Mouse (Mus musculus): ENCODE data around the gene Pdzd2. TPM values are rescaled to one million over a fixed set of nuclear protein-coding genes. Genes with fewer than 3 reads are reported as not detected.

Gene Pdzd2
- polyA plus RNA-seq, 1 experiment, result 9.3 TPM

DNA sequence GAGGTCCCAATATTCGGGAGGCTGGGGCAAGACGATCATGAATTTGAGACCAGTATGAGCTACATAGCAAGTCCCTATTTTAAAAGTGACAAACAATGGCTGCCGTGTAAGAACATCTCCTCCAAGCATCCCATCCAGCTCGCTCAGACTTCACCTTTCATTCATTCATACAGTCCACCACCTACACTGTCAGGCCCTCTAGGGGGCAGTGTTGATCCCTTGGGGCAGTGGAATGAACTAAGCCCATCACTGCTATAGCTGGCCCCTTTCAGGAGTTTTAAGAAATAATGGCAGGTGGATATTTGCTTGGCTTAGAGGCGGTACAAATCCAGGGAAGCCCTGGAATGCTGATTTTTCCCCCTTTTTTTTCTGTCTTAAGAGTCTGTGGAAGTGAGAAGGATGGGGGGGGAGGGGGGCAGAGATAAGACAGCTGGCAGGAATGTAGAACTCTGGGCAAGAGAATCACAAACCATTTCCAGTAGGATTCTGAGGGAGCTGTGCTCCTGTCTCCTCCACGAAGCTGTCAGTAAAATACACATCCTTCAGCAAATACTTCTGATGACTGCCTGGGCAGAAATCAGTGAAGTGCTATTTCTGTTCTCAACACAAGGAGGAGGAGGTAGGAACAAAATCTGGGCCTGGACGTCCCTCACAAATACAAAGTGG, 49.9 kb downstream of the Pdzd2 start:
- Histone ChIP-seq H3K27ac (ENCODE audit: control insufficient read depth, insufficient read depth, low read depth, low read length) (no peak overlapping the region), H3K27me3 (ENCODE audit: control insufficient read depth, insufficient read depth, low read length) (no peaks in the 10 kb centered on the region), H3K36me3 (ENCODE audit: control insufficient read depth, insufficient read depth, low read length) (no peaks in the 10 kb centered on the region), H3K4me1 (ENCODE audit: control insufficient read depth, insufficient read depth, low read length) (no peaks in the 10 kb centered on the region), H3K4me3 (ENCODE audit: control insufficient read depth, low read depth, low read length) (no peak overlapping the region)
- TF ChIP-seq CTCF (IDR thresholded peaks at IDR 0.05; ENCODE audit: control insufficient read depth, insufficient read depth, insufficient replicate concordance, low read depth, low read length) (peak; percentile 10; the same call in 1 of the 2 replicates), POLR2A (IDR thresholded peaks at IDR 0.05; ENCODE audit: control insufficient read depth, low read depth, low read length) (no peak)

DNA sequence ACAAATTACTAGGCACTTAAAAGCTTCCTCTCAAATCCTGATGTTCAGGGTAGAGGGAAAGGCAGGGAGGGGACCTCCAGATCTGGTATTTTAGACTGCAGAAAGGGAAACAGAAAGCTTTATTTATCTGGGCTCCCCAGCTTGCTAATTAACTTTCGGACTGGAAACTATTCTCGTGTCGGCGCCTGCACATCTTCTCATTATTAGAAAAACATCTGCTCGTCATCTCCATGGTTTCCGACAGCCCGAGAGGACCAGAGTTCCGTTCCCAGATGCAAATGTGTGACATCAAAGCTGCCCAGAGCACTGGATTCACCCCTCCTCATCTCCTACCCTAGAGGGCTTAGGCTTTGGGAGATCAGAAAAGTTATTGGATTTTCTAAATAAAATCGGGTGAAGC, 57.2 kb downstream of the Pdzd2 start:
- no peak overlapping the region for H3K27ac ChIP-seq (ENCODE audit: control insufficient read depth, insufficient read depth, low read depth, low read length)
- TF ChIP-seq CTCF (IDR thresholded peaks at IDR 0.05; ENCODE audit: control insufficient read depth, insufficient read depth, insufficient replicate concordance, low read depth, low read length) (no peak), POLR2A (IDR thresholded peaks at IDR 0.05; ENCODE audit: control insufficient read depth, low read depth, low read length) (no peak)
- no peaks in the 10 kb centered on the region for H3K4me1 ChIP-seq (ENCODE audit: control insufficient read depth, insufficient read depth, low read length)

DNA sequence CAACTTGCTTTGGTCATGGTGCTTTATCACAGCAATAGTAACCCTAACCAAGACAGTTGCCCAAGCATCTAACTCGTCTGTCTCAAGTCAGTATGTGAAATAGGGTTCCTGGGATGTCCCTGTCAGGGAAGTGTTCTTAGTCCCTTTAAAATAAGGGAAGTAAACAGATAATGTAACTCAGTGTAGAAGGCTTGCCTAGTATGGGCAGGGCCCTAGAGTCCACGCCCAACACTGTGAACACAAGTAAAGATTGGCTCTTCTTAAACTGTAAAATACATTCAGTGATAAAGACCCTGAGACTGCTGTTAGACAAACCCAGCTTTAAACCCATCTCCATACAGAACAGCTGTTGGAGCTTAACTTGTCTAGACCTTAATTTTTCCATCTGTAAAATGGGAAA, 57.8 kb downstream of the Pdzd2 start:
- H3K27me3 ChIP-seq (ENCODE audit: control insufficient read depth, insufficient read depth, low read length), result no peaks in the 10 kb centered on the region
- H3K36me3 ChIP-seq (ENCODE audit: control insufficient read depth, insufficient read depth, low read length), result no peaks in the 10 kb centered on the region
- no peak for TF ChIP-seq POLR2A (IDR thresholded peaks at IDR 0.05; ENCODE audit: control insufficient read depth, low read depth, low read length)
- TF ChIP-seq CTCF (IDR thresholded peaks at IDR 0.05; ENCODE audit: control insufficient read depth, insufficient read depth, insufficient replicate concordance, low read depth, low read length), result no peak
- no peaks in the 10 kb centered on the region for H3K4me1 ChIP-seq (ENCODE audit: control insufficient read depth, insufficient read depth, low read length)
- no peak overlapping the region for H3K27ac ChIP-seq (ENCODE audit: control insufficient read depth, insufficient read depth, low read depth, low read length)
- no peak overlapping the region for H3K4me3 ChIP-seq (ENCODE audit: control insufficient read depth, low read depth, low read length)

More for the DNA sequence above, 57.2 kb downstream of the Pdzd2 start:
- Histone ChIP-seq H3K36me3 (ENCODE audit: control insufficient read depth, insufficient read depth, low read length) (no peaks in the 10 kb centered on the region), H3K27me3 (ENCODE audit: control insufficient read depth, insufficient read depth, low read length) (no peaks in the 10 kb centered on the region), H3K4me3 (ENCODE audit: control insufficient read depth, low read depth, low read length) (no peak overlapping the region)

DNA sequence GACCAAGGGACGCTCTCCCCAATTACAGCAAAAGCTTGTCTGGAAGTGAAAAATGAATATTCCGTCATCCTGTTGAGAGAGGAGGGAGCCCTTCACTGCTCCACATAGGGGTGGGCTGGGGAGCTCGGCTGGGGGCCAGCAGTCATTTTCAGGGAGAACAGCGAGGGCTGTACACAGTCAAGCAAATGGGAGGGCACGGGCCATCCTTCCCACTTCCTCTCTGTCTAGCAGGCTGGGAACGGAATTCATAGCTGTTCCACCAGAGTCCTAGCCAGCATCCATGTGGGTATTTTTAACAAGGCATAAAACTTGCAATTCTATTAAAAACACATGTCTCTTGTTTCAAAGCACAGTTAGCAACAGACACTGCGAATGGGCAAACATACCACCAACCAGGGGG, 59.0 kb downstream of the Pdzd2 start:
- Histone ChIP-seq H3K27ac (ENCODE audit: control insufficient read depth, insufficient read depth, low read depth, low read length) (no peak overlapping the region), H3K36me3 (ENCODE audit: control insufficient read depth, insufficient read depth, low read length) (no peaks in the 10 kb centered on the region), H3K27me3 (ENCODE audit: control insufficient read depth, insufficient read depth, low read length) (no peaks in the 10 kb centered on the region), H3K4me3 (ENCODE audit: control insufficient read depth, low read depth, low read length) (no peak overlapping the region), H3K4me1 (ENCODE audit: control insufficient read depth, insufficient read depth, low read length) (no peaks in the 10 kb centered on the region)
- TF ChIP-seq CTCF (IDR thresholded peaks at IDR 0.05; ENCODE audit: control insufficient read depth, insufficient read depth, insufficient replicate concordance, low read depth, low read length), result no peak
- TF ChIP-seq POLR2A (IDR thresholded peaks at IDR 0.05; ENCODE audit: control insufficient read depth, low read depth, low read length), result no peak

DNA sequence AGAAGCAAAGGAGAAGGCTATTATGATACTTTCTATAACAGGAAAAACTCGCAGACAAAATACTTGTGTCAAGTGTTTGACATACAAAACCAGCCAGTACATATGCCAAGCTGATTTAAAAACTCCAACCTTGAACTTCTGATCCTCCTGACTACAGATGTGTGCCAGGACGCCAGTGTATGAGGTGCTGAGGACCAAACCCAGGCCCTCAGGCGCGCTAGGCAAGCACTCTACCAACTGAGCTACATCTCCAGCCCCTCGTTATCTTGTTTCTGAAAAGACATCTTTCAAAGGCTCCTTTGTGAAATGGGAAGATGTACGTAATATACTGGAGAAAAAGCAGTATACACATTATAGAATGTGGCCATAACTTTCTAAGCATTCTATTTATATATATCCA, 59.7 kb downstream of the Pdzd2 start:
- Histone ChIP-seq H3K36me3 (ENCODE audit: control insufficient read depth, insufficient read depth, low read length) (no peaks in the 10 kb centered on the region), H3K4me1 (ENCODE audit: control insufficient read depth, insufficient read depth, low read length) (no peaks in the 10 kb centered on the region), H3K27ac (ENCODE audit: control insufficient read depth, insufficient read depth, low read depth, low read length) (no peak overlapping the region), H3K27me3 (ENCODE audit: control insufficient read depth, insufficient read depth, low read length) (no peaks in the 10 kb centered on the region), H3K4me3 (ENCODE audit: control insufficient read depth, low read depth, low read length) (no peak overlapping the region)
- TF ChIP-seq POLR2A (IDR thresholded peaks at IDR 0.05; ENCODE audit: control insufficient read depth, low read depth, low read length) (no peak), CTCF (IDR thresholded peaks at IDR 0.05; ENCODE audit: control insufficient read depth, insufficient read depth, insufficient replicate concordance, low read depth, low read length) (no peak)

DNA sequence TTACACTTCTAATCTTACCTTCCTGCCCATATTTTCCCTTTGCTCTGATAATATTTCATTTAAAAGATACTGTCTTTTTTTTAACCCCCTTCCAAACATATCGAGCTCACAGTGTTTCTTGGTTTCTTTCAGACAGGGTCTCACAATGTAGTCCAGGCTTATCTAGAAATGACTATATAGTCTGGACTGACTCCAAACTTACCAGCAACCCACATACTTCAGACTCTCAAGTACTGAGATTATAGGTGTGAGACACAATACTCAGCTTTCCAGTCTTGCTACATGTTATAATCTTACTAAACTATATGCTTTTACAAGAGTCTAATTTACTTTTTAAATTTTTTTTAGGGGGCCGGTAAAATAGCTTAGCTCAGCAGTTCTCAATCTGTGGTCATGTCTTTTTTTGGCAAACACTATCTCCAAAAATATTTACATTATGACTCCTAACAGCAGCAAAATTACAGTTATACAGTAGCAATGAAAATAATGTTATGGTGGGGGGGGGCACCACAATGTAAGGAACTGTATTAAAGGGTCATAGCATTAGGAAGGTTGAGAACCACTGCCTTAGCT, 61.1 kb downstream of the Pdzd2 start:
- no peak overlapping the region for H3K4me3 ChIP-seq (ENCODE audit: control insufficient read depth, low read depth, low read length)
- no peaks in the 10 kb centered on the region for H3K27me3 ChIP-seq (ENCODE audit: control insufficient read depth, insufficient read depth, low read length)
- TF ChIP-seq CTCF (IDR thresholded peaks at IDR 0.05; ENCODE audit: control insufficient read depth, insufficient read depth, insufficient replicate concordance, low read depth, low read length) (no peak), POLR2A (IDR thresholded peaks at IDR 0.05; ENCODE audit: control insufficient read depth, low read depth, low read length) (no peak)
- H3K4me1 ChIP-seq (ENCODE audit: control insufficient read depth, insufficient read depth, low read length), result no peaks in the 10 kb centered on the region
- no peak overlapping the region for H3K27ac ChIP-seq (ENCODE audit: control insufficient read depth, insufficient read depth, low read depth, low read length)
- H3K36me3 ChIP-seq (ENCODE audit: control insufficient read depth, insufficient read depth, low read length), result no peaks in the 10 kb centered on the region

GRCm38 (mm10) chr15:12675366-12675765, 64.4 kb downstream of the Pdzd2 start:
- Histone ChIP-seq H3K4me1 (ENCODE audit: control insufficient read depth, insufficient read depth, low read length) (no peaks in the 10 kb centered on the region), H3K36me3 (ENCODE audit: control insufficient read depth, insufficient read depth, low read length) (no peaks in the 10 kb centered on the region), H3K4me3 (ENCODE audit: control insufficient read depth, low read depth, low read length) (no peak overlapping the region), H3K27ac (ENCODE audit: control insufficient read depth, insufficient read depth, low read depth, low read length) (no peak overlapping the region), H3K27me3 (ENCODE audit: control insufficient read depth, insufficient read depth, low read length) (no peaks in the 10 kb centered on the region)
- TF ChIP-seq POLR2A (IDR thresholded peaks at IDR 0.05; ENCODE audit: control insufficient read depth, low read depth, low read length), result no peak
- no peak for TF ChIP-seq CTCF (IDR thresholded peaks at IDR 0.05; ENCODE audit: control insufficient read depth, insufficient read depth, insufficient replicate concordance, low read depth, low read length)

All from testis, adult 2 months (tissue).